Comparison of ENCODE assay signal across 9 mouse cellular contexts in the genomic region with DNA sequence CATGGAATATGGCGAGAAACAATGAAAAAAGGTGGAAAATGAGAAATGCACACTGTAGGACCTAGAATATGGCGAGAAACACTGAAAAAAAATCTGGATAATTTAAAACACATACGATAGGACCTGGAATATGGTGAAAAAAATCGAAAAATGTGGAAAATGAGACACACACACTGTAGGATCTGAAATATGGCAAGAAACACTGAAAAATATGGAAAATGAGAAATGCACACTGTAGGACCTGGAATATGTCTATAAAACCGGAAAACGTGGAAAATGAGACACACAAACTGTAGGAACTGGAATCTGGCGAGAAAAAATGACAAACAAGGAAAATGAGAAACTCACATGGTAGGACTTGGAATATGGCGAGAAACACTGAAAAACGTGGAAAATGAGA.
DNase-seq lines count a peak whose midpoint lies in the region; ATAC-seq and TF ChIP-seq lines count a peak whose summit lies in the region.
"Had no signal": no experiment of that assay in that cellular context is flagged by ENCODE, and none has a peak within 500 bp of the region (broad histone marks: within the 10 kb centered on the region; RNA-seq: fewer than 3 reads in every experiment).

No protein-coding gene starts in this region.

- in situ Hi-C loops in Patski (cut with MboI; ENCODE audit: low pct_unique_long_range_greater_than_20kb), result no loop called here

- H3K27me3 ChIP-seq in kidney, embryonic 15.5 days, result no peaks in the 10 kb centered on the region
- H3K27me3 ChIP-seq in Patski, result no peaks in the 10 kb centered on the region
- H3K27me3 ChIP-seq in hindbrain, embryonic 13.5 days, result no peaks in the 10 kb centered on the region
- H3K27me3 ChIP-seq in midbrain, embryonic 15.5 days (replicated peaks), result no peaks in the 10 kb centered on the region

- H3K4me2 ChIP-seq in kidney, embryonic 15.5 days, result no peak overlapping the region
- no peak overlapping the region for H3K4me2 ChIP-seq in hindbrain, embryonic 13.5 days
- H3K4me2 ChIP-seq in midbrain, embryonic 15.5 days, result no peak overlapping the region

- no peaks in the 10 kb centered on the region for H3K36me3 ChIP-seq in kidney, embryonic 15.5 days
- no peaks in the 10 kb centered on the region for H3K36me3 ChIP-seq in hindbrain, embryonic 13.5 days
- no peaks in the 10 kb centered on the region for H3K36me3 ChIP-seq in midbrain, embryonic 15.5 days (replicated peaks)

- no peak overlapping the region for H3K27ac ChIP-seq in kidney, embryonic 15.5 days
- H3K27ac ChIP-seq in hindbrain, embryonic 13.5 days, result no peak overlapping the region
- no peak overlapping the region for H3K27ac ChIP-seq in midbrain, embryonic 15.5 days

- WGBS in kidney, embryonic 15.5 days, result 71% methylated on average over 9 of the region's 9 CpGs
- WGBS in hindbrain, embryonic 13.5 days, result 71% methylated on average over 9 of the region's 9 CpGs
- WGBS in midbrain, embryonic 15.5 days, result 73% methylated on average over 9 of the region's 9 CpGs

- H3K4me1 ChIP-seq in kidney, embryonic 15.5 days, result no peaks in the 10 kb centered on the region
- H3K4me1 ChIP-seq in hindbrain, embryonic 13.5 days (replicated peaks), result no peaks in the 10 kb centered on the region
- H3K4me1 ChIP-seq in midbrain, embryonic 15.5 days, result no peaks in the 10 kb centered on the region

- ATAC-seq in kidney, embryonic 15.5 days (replicated peaks; ENCODE audit: low FRiP score), result peak; percentile 64
- ATAC-seq in Patski, result peak; percentile 49
- ATAC-seq in hindbrain, embryonic 13.5 days (ENCODE audit: low FRiP score), result peak; percentile 52; the same call in 1 of the 2 replicates
- ATAC-seq in midbrain, embryonic 15.5 days (replicated peaks), result 0 out of 2 replicates have a peak, but pooled peaks have one; percentile 56

- H3K9me3 ChIP-seq in kidney, embryonic 15.5 days (replicated peaks), result peaks cover 29% of the 10 kb centered on the region
- peaks cover 42% of the 10 kb centered on the region for H3K9me3 ChIP-seq in hindbrain, embryonic 13.5 days
- peaks cover 37% of the 10 kb centered on the region for H3K9me3 ChIP-seq in midbrain, embryonic 15.5 days

- no peak for DNase-seq in kidney, adult 8-10 months
- DNase-seq in Patski (ENCODE audit: low read depth, low spot score), result no peak
- no peak for DNase-seq in adrenal gland, postnatal 36 days
- no peak for DNase-seq in cerebellum, adult 9-10 months
- no peak for DNase-seq in layer of hippocampus, postnatal 10 days (ENCODE audit: low spot score in 2 of 2)
- DNase-seq: lung, adult 2 months had no signal

- POLR2A ChIA-PET in Patski (lab: Charles Lee), result no interaction called here

- H3K4me3 ChIP-seq in kidney, embryonic 15.5 days (replicated peaks), result no peak overlapping the region
- H3K4me3 ChIP-seq in hindbrain, embryonic 13.5 days, result no peak overlapping the region
- H3K4me3 ChIP-seq in midbrain, embryonic 15.5 days, result no peak overlapping the region

- TF ChIP-seq CTCF in Patski (IDR thresholded peaks at IDR 0.05), result no peak

- no peak overlapping the region for H3K9ac ChIP-seq in kidney, embryonic 15.5 days
- no peak overlapping the region for H3K9ac ChIP-seq in hindbrain, embryonic 13.5 days
- H3K9ac ChIP-seq in midbrain, embryonic 15.5 days, result no peak overlapping the region

- CTCF ChIA-PET in Patski (lab: Charles Lee), result no interaction called here
